Mouse (Mus musculus) liver (tissue): ENCODE measurements around the gene Cckar.
"Not testable (repeated sequence)": the region's sequence is repeated elsewhere in the genome, so short reads cannot be mapped to it uniquely, and the experiment has no call there.

Source experiments
- DNase-seq: peaks from one replicate; pipeline ENCODE4 v3.0.0-alpha.2; 2020; ENCODE audit warnings: mixed read lengths

Cckar gene

GRCm38 (mm10) chr5:53707235-53708177, at the start of gene Cckar:
Cckar (minus strand) TSS chr5:53707705.
- DNase-seq, result no peak

GRCm38 (mm10) chr5:53744061-53744460, 36.6 kb upstream of the Cckar start:
- DNase-seq, result no peak

GRCm38 (mm10) chr5:53732933-53733332, 25.4 kb upstream of the Cckar start:
- DNase-seq, result no peak

GRCm38 (mm10) chr5:53727606-53728005, 20.1 kb upstream of the Cckar start:
- no peak for DNase-seq

GRCm38 (mm10) chr5:53726011-53726410, 18.5 kb upstream of the Cckar start:
- DNase-seq, result no peak

GRCm38 (mm10) chr5:53716462-53716861, 9.0 kb upstream of the Cckar start:
- DNase-seq, result no peak

- DNase-seq, result no peak
Observed at GRCm38 (mm10) chr5:53711277-53711676, 3.8 kb upstream of the Cckar start.

- no peak for DNase-seq
Observed at GRCm38 (mm10) chr5:53708191-53708590, 686 bp upstream of the Cckar start.

- DNase-seq, result no peak
Observed at GRCm38 (mm10) chr5:53702686-53703085, 4.8 kb downstream of the Cckar start.

- no peak for DNase-seq
Observed at GRCm38 (mm10) chr5:53697794-53698193, 9.7 kb downstream of the Cckar start.

- no peak for DNase-seq
Observed at GRCm38 (mm10) chr5:53696701-53697100, 10.8 kb downstream of the Cckar start.

- DNase-seq, result no peak
Observed at GRCm38 (mm10) chr5:53692662-53693061, 14.8 kb downstream of the Cckar start.

- no peak for DNase-seq
Observed at GRCm38 (mm10) chr5:53692100-53692499, 15.4 kb downstream of the Cckar start.

GRCm38 (mm10) chr5:53691577-53691976, 15.9 kb downstream of the Cckar start:
- no peak for DNase-seq

- no peak for DNase-seq
Observed at GRCm38 (mm10) chr5:53688326-53688725, 19.2 kb downstream of the Cckar start.

GRCm38 (mm10) chr5:53686379-53686778, 21.1 kb downstream of the Cckar start:
- DNase-seq, result no peak

GRCm38 (mm10) chr5:53685623-53686022, 21.9 kb downstream of the Cckar start:
- DNase-seq, result no peak

GRCm38 (mm10) chr5:53684417-53684816, 23.1 kb downstream of the Cckar start:
- DNase-seq, result no peak

GRCm38 (mm10) chr5:53683916-53684315, 23.6 kb downstream of the Cckar start:
- no peak for DNase-seq

GRCm38 (mm10) chr5:53679651-53680050, 27.9 kb downstream of the Cckar start:
- DNase-seq, result no peak

GRCm38 (mm10) chr5:53678036-53678767, 29.3 kb downstream of the Cckar start:
- DNase-seq, result no peak

- DNase-seq, result no peak
Observed at GRCm38 (mm10) chr5:53676671-53677070, 30.8 kb downstream of the Cckar start.

- DNase-seq, result not testable (repeated sequence)
Observed at GRCm38 (mm10) chr5:53673493-53674150, 33.9 kb downstream of the Cckar start.
